Mouse (Mus musculus): ENCODE results near the gene Tmsb10. TPM values are rescaled to one million over a fixed set of nuclear protein-coding genes. Genes with fewer than 3 reads are reported as not detected.

Gene Tmsb10
- total RNA-seq (2012; rRNA removed): 31.7 and 39.7 TPM in 2 replicates
- polyA plus RNA-seq (2012; ENCODE audit: insufficient read depth in 1 of 2, insufficient read length in 2 of 2, low read depth in 1 of 2, low replicate concordance in 2 of 2, missing spikeins in 1 of 2): 10 to 100 TPM in 1 of 2 experiments, not detected in 1; 91.3 TPM

GRCm38 (mm10) chr6:72958662-72959071 is at the start of gene Tmsb10:
TSS of gene Tmsb10 (minus strand) at chr6:72958748.
- H3K9me3 ChIP-seq (replicated peaks; ENCODE audit: insufficient read depth, low read length): no peaks in the 10 kb centered on the region
- peaks cover 0 to 2% of the 10 kb centered on the region in 2 experiments; a peak in 1 of 4 replicates for H3K27me3 ChIP-seq (ENCODE audit: control insufficient read depth in 1 of 2, insufficient read depth in 2 of 2, low read length in 2 of 2)
- peak; percentile 57 for DNase-seq (ENCODE audit: low read depth, low spot score)
- no peaks in the 10 kb centered on the region for H3K4me1 ChIP-seq (ENCODE audit: control insufficient read depth in 1 of 2, insufficient read depth in 2 of 2, low read length in 2 of 2)
- no peaks in the 10 kb centered on the region for H3K36me3 ChIP-seq (ENCODE audit: control insufficient read depth in 1 of 2, insufficient read depth in 2 of 2, low read length in 2 of 2)
- no peak for TF ChIP-seq MAZ (IDR thresholded peaks at IDR 0.05; ENCODE audit: low read depth, low read length)
- TF ChIP-seq MAFK (IDR thresholded peaks at IDR 0.05; ENCODE audit: borderline replicate concordance, low read depth, low read length): no peak
- no peak for TF ChIP-seq GABPA (IDR thresholded peaks at IDR 0.05; ENCODE audit: low read depth, low read length)
- H3K9ac ChIP-seq (ENCODE audit: control insufficient read depth, low read depth, low read length, poor library complexity, severe bottlenecking): peak within 1 kb of the TSS; percentile 79
- H3K4me3 ChIP-seq (ENCODE audit: control insufficient read depth in 1 of 2, insufficient read depth in 1 of 2, low read depth in 2 of 2, low read length in 2 of 2): peak within 1 kb of the TSS; percentile 87 to 97
- H3K27ac ChIP-seq (ENCODE audit: control insufficient read depth, low read depth, low read length): no peak within 1 kb of the TSS
- H3K79me2 ChIP-seq (ENCODE audit: control insufficient read depth, insufficient read depth, low read length, poor library complexity): 0 out of 2 replicates have a peak, but pooled peaks cover 1% of the 10 kb centered on the region

GRCm38 (mm10) chr6:73003601-73004000 is 45.1 kb upstream of the Tmsb10 start:
- Histone ChIP-seq H3K36me3 (ENCODE audit: control insufficient read depth in 1 of 2, insufficient read depth in 2 of 2, low read length in 2 of 2) (no peaks in the 10 kb centered on the region), H3K9me3 (replicated peaks; ENCODE audit: insufficient read depth, low read length) (no peaks in the 10 kb centered on the region), H3K4me3 (ENCODE audit: control insufficient read depth in 1 of 2, insufficient read depth in 1 of 2, low read depth in 2 of 2, low read length in 2 of 2) (no peak overlapping the region), H3K79me2 (ENCODE audit: control insufficient read depth, insufficient read depth, low read length, poor library complexity) (no peaks in the 10 kb centered on the region), H3K27ac (ENCODE audit: control insufficient read depth, low read depth, low read length) (no peak overlapping the region), H3K4me1 (ENCODE audit: control insufficient read depth in 1 of 2, insufficient read depth in 2 of 2, low read length in 2 of 2) (no peaks in the 10 kb centered on the region), H3K9ac (ENCODE audit: control insufficient read depth, low read depth, low read length, poor library complexity, severe bottlenecking) (no peak overlapping the region), H3K27me3 (ENCODE audit: control insufficient read depth in 1 of 2, insufficient read depth in 2 of 2, low read length in 2 of 2) (no peaks in the 10 kb centered on the region)
- no peak for DNase-seq (ENCODE audit: low read depth, low spot score)
- no peak for TF ChIP-seq MYB (IDR thresholded peaks at IDR 0.05; ENCODE audit: low read depth, low read length)

GRCm38 (mm10) chr6:73002391-73002790 is 43.8 kb upstream of the Tmsb10 start:
- Histone ChIP-seq H3K27me3 (ENCODE audit: control insufficient read depth in 1 of 2, insufficient read depth in 2 of 2, low read length in 2 of 2) (no peaks in the 10 kb centered on the region), H3K4me3 (ENCODE audit: control insufficient read depth in 1 of 2, insufficient read depth in 1 of 2, low read depth in 2 of 2, low read length in 2 of 2) (no peak overlapping the region), H3K27ac (ENCODE audit: control insufficient read depth, low read depth, low read length) (no peak overlapping the region), H3K4me1 (ENCODE audit: control insufficient read depth in 1 of 2, insufficient read depth in 2 of 2, low read length in 2 of 2) (no peaks in the 10 kb centered on the region), H3K36me3 (ENCODE audit: control insufficient read depth in 1 of 2, insufficient read depth in 2 of 2, low read length in 2 of 2) (no peaks in the 10 kb centered on the region), H3K9me3 (replicated peaks; ENCODE audit: insufficient read depth, low read length) (no peaks in the 10 kb centered on the region), H3K79me2 (ENCODE audit: control insufficient read depth, insufficient read depth, low read length, poor library complexity) (no peaks in the 10 kb centered on the region), H3K9ac (ENCODE audit: control insufficient read depth, low read depth, low read length, poor library complexity, severe bottlenecking) (no peak overlapping the region)
- TF ChIP-seq NRF1 (IDR thresholded peaks at IDR 0.05; ENCODE audit: insufficient read depth, low read depth, low read length, poor library complexity, severe bottlenecking) (no peak), BHLHE40 (IDR thresholded peaks at IDR 0.05; ENCODE audit: borderline replicate concordance, low read depth, low read length) (no peak), MEF2A (IDR thresholded peaks at IDR 0.05; ENCODE audit: extremely low read depth, insufficient replicate concordance, low read depth, low read length, poor library complexity, severe bottlenecking) (no peak), ELF1 (IDR thresholded peaks at IDR 0.05; ENCODE audit: low read depth, low read length) (no peak), NELFE (IDR thresholded peaks at IDR 0.05; ENCODE audit: low read depth, low read length) (no peak), USF1 (IDR thresholded peaks at IDR 0.05; ENCODE audit: low read depth, low read length) (no peak), E2F4 (IDR thresholded peaks at IDR 0.05; ENCODE audit: borderline replicate concordance, low read depth, low read length) (no peak), MYB (IDR thresholded peaks at IDR 0.05; ENCODE audit: low read depth, low read length) (no peak), POLR2AphosphoS5 (IDR thresholded peaks at IDR 0.05; ENCODE audit: borderline replicate concordance, low read depth, low read length) (no peak), RCOR1 (IDR thresholded peaks at IDR 0.05; ENCODE audit: low read depth, low read length) (no peak), MAX (IDR thresholded peaks at IDR 0.05; ENCODE audit: low read length) (no peak), ZNF384 (IDR thresholded peaks at IDR 0.05; ENCODE audit: low read depth, low read length) (no peak), ZKSCAN1 (IDR thresholded peaks at IDR 0.05; ENCODE audit: low read depth, low read length) (no peak), JUND (IDR thresholded peaks at IDR 0.05; ENCODE audit: low read depth, low read length) (no peak), KAT2A (conservative IDR thresholded peaks at IDR 0.05; ENCODE audit: low read depth, low read length) (no peak)
- no peak for DNase-seq (ENCODE audit: low read depth, low spot score)
